Mouse (Mus musculus): ENCODE results near the gene Rap2a.

- TF ChIP-seq CTCF (IDR thresholded peaks at IDR 0.05) (no peak), EP300 (IDR thresholded peaks at IDR 0.05) (no peak)
Observed at GRCm38 (mm10) chr14:120441256-120441655, 37.0 kb upstream of the Rap2a start.
